Mouse (Mus musculus): ENCODE data around the gene Tekt3.

Tekt3 gene

DNA sequence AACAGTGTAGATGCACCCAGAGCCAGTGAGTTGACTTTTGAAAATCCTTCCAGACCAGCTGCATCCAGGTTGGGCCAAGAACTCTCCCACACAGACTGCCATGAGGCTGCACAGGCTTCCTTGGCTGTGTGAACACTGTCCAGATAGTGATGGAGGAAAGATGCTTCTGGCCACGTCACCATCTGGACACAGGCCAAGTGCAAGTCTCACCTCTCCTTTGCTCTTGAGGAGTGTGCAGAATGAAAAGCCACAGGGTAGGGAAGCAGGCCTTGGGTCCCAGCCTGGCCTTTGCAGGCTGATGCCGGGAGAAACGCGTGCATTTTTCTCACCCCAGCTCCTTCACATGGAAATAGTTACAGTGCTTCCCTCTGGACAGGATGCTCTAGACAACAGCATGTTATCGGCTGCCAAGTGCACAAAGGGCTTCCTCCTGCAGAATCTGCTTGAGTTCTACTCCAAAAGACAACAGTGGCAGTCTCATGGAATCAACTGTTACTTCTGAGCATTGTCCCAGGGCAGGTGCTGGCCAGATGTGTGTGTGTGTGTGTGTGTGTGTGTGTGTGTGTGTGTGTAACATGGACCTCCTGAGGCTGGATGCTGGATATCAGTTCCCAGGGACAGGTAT is 64.5 kb downstream of the Tekt3 start:
- DNase-seq (ENCODE audit: low read depth, low spot score) = no peak

DNA sequence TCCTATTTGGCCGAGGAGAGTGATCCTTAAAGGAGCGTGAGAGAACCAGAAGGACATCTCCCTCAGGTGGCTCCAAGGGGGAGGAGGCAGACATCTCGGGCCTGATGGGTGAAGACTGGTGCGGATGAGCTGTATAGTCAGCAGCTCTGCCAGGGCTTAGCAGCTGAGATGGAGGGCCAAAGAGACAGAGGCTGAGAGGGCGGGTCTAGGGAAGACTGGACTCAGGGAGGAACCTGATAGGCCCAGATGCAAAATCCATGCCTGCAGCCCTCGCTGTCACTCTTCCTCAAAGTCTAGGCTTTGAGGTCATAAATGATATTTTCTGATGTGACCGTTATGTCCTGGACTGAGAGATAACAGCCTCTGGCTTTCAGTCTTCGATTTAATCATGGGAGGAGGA is 65.5 kb downstream of the Tekt3 start:
- DNase-seq (ENCODE audit: low read depth, low spot score) = no peak

DNA sequence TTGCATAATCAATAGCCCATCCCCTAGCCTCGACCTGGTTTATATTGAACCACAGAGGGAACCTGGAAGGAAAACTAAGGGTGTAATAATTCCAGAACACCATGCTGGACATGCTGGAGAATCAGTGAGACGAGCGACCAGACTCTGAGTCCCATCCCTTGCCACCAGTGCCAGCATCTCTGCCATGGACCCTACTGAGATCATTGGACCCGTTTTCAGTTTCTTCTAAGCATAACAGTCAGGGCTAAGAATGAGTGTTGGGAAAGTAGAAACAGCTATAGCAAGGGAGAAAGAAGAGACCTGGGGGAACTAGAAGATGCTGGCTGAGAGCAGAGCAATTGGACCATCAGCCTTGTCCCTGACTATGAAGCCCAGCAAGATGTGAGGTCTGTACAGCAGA is 66.1 kb downstream of the Tekt3 start:
- no peak for DNase-seq (ENCODE audit: low read depth, low spot score)

DNA sequence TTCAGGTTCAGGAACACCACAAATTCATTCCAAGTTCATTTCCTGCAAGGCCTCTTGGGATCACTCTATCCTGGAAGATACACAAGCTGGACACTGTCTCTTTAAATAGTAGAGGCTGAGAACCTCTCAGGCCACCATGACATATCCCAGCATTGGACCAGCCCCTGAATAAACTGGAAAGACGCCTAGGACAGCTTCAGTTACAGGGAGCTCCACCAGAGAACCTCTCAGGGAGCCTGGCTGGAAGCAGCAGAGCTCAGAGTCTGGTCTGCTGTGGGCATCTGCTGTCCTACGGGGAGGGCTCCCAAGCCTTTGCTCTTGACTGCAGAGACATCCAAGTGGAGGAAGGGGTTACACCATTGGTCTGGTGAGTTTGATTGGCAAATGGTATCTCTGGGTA is 67.3 kb downstream of the Tekt3 start, which contains the start of gene Pmp22:
Gene Pmp22 (plus strand): TSS at position 199 of the 400 bp plus-strand sequence.
- no peak for DNase-seq (ENCODE audit: low read depth, low spot score)

DNA sequence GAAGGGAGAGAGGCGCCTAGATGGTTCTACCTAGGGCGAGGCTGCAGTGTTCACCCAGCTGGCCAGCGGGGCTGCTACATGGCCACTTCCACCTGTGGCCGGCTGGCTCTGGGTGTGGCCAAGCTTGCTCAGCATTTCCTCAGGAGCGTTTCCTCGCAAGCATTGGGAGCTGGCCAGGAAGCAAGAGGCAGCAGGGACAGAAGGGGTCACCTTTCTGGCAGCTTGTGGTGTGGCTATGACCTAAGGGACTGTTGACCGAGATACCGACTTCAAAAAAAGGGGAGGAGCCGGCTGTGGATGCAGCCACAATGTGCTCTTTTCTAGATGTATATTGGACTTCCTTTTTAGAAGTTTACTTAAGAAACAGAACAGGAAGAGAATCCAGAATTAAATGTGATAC is 67.9 kb downstream of the Tekt3 start:
- DNase-seq (ENCODE audit: low read depth, low spot score) = no peak

DNA sequence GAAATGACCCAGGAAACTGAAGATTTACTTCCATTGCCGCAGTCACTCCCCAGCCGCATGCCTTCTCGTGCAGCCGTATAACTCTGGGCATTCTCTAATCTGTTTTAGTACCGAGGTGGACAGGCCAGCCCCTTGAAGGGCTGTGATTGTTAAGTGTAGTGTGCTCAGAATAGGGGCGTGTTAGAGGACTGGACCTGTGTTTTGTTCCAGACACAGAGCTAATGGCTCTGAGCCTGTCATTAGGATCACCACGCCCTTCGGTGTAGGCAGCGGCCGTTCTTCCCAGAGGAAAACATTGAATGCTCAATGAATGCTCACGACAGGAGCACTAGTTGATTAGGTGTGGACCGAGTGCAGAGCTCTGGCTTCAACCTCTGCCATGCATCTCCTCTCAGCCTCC is 68.4 kb downstream of the Tekt3 start:
- DNase-seq (ENCODE audit: low read depth, low spot score) = no peak

DNA sequence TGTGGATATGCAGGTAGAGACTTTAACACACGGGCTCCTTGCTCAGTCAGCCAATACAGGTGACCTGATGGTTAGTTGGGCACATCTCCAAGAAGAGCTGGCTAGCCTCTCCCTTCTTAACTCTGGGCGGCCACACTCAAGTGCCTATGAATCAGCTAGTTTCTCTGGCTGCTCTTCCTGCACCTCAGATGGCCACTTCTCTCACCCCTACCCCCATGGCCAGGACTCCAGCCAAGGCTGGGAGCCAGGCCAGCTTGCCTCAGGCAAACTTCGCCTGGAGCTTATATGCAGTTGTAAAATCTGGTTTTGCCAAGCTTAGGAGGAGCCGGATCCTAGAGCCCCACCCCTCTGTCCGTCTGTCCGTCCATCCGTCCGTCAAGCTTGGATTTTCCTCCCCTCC is 69.0 kb downstream of the Tekt3 start:
- no peak for DNase-seq (ENCODE audit: low read depth, low spot score)

DNA sequence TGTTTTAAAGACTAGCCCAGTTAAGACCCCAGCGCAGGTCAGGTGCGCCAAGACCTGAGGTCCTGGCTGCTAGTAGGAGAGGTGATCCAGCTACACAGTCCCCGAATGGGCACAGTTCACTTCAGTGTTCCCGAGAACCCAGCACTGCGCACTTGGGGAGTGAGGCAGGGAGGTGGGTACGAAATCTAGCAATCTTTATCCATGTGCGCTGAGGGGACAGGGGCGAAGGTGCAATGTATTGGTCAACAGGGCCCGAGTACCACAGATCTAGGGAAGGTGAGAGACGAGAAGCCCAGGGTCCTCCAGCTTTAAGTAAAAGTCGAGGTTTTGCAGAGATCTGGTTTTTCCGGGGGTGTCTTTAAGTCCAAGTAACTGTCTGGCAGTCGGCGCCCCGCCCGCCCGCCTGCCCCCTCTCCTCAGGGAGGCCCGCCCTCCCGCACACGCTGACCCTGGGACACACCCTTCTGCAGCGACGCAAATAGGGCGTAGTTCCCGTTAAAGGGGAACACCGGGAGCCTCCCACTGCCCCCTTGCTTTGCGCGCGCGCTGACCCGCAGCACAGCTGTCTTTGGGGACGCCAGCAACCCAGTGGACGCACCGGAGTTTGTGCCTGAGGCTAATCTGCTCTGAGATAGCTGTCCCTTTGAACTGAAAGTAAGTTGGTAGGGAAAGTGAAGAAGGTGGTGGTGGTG is 69.7 kb downstream of the Tekt3 start:
- DNase-seq (ENCODE audit: low read depth, low spot score) = no peak

DNA sequence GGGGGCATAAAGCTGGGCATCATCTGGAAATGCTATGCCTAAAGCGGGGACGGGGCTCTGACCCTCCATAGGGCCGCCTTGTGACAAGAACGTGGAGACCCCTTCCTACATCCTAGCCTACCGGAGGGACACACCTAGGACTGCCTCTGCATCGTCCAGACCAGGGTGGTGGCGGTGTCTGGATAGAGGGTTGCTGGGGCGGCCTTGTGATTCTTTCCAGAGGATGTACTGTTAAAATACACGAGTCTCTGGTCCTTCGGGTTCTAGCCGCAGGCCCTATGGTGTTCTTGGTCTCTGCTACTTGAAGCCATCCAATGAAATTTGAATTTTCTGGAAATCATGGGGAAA is 70.2 kb downstream of the Tekt3 start:
- DNase-seq (ENCODE audit: low read depth, low spot score) = no peak

DNA sequence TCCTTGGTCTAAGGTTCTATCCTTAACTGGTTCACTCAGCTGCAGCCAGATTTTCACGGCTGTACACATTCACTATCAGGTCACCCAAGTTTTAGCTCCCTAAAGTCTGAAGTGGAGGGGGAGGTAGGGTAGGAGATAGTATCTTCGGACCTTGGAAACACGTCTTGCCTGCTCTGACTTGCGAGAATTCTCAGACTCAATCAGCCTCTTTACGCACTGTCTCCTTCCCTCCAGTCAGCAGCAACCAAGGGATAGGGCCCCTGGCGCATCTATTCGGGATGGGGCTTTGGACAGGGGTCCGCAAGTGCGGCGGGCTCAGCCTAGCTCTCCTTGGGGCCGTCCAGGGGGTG is 70.7 kb downstream of the Tekt3 start:
- DNase-seq (ENCODE audit: low read depth, low spot score) = no peak

DNA sequence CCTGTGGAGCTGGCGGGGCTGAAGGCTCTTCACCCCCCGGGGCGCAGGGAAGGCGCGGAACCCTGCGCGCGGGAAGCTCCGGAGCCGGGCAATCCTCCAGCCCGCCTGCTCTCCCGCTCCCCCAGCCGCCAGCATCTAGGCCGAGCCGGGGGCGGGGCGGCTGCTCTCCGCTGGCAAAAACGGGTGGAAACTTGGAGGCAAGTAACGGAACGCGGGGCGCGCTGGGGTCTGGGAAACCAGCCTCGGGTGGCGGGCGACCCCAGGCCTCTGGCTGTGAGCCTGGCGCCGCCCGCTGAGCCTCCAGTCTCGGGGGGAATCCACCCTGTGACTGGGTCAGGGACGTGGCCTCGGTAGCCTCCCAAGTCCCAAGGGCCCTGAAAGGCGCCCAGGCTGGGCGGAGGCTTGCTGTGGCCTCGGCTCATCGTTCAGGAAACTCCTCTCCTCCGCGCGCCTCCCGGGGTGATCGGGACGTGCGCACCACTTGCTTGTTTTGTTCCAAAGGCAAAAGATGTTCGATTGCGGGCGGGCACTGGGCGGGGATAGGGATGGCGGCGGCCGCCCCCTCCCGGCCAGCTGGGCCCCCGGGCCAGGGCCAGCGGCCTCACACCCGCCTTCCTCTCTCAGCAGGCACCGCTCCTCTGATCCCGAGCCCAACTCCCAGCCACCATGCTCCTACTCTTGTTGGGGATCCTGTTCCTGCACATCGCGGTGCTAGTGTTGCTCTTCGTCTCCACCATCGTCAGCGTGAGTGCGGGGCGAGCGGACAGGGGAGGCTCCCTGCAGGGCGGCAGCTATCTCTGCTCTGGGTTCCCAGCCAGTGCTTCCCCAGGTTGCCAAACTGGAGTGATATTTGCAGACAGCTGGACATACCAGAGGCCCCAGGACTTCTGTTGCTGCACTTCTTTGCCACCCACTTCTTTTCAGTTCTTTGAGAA is 71.3 kb downstream of the Tekt3 start:
- DNase-seq (ENCODE audit: low read depth, low spot score) = no peak

DNA sequence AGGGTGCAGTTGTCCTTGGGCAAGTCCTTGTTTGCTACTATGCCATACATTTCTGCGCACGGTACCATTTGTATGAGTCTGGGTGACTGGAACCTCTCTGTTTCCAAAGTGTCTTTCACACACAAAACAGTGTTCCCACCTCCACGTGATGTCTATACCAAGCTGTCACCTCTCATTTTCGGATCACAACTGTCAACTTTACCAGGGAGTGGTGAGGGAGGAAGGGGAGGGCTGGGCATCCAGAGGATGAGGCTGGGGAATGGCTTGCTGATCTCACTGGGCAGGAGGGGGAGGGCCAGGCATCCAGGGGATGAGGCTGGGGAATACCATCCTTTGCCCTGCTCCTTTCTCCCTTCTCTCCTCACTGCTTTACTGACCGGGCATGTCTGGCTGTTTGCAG is 72.6 kb downstream of the Tekt3 start:
- no peak for DNase-seq (ENCODE audit: low read depth, low spot score)

DNA sequence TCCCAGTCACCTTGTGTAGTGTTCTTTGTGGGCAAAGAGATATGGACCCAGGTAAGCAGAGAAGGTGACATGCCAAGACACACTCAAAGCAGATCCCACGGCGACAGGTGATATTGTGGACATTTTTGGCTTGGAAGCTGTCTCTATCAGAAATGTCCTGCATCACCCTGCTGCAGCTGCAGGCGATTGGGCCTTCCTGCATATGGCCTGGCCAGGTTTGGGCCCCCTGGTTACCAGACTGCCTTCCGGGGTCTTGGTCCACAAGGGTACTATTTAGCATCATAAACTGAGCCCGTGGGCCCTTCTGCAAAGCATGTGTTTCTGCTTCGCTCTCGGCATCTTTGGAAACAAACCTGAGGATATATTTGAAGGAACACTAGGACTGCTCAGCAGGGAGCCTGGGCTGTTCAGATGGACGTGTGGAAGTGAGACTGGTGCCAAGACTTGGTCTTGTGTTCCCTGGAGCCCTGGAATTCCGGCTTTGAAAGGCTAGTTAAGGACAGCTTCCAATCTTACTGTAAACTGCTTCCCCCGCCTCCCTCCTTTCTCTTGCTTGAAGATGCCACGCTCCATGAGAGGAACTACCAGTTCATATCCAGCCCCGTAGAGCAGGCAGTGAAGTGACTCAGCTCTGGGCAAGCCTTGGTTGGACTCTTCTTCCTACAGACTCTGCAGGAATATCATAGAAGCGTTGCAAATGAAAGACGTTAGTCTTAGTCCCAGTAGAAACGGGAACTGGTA is 73.5 kb downstream of the Tekt3 start:
- no peak for DNase-seq (ENCODE audit: low read depth, low spot score)

DNA sequence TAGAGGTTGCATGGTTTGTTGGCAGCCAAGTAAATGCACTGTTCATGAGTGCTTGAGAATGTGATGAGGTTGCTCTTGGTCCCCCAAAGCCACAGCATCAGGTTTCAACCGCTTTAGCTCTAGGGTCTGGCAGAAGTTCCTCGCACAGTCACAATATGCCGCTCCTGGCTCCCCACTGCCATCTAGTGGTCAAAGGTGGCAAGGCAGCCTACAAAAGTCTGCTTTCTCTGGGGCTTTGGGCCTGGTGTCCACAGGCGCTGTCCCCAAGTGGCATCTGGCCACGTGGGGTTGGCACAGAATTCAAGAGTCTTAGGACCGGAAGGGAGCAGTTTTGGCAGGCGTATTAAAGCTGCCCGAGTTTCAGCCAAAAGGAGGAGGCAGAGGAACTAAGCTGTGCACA is 74.2 kb downstream of the Tekt3 start:
- peak; percentile 90 for DNase-seq (ENCODE audit: low read depth, low spot score)

DNA sequence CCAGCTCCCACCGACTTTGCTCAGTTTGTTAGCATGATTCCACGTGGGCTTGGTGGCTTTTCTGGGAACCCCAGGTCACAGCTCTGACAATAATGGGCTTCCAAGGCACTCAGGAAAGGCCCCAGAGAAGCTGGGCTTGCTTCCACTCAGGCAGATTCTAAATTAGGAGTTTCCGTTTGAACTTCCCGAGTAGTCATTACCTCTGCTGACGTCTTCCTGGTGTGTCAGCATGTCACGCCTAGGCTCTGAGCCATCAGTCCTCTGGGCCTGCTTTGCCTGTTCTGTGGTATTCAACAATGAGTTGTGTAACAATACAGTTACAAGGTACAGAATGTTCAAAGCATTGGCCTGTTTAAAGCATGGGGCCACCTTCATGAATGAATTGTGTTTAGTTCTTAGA is 74.8 kb downstream of the Tekt3 start:
- DNase-seq (ENCODE audit: low read depth, low spot score) = no peak

DNA sequence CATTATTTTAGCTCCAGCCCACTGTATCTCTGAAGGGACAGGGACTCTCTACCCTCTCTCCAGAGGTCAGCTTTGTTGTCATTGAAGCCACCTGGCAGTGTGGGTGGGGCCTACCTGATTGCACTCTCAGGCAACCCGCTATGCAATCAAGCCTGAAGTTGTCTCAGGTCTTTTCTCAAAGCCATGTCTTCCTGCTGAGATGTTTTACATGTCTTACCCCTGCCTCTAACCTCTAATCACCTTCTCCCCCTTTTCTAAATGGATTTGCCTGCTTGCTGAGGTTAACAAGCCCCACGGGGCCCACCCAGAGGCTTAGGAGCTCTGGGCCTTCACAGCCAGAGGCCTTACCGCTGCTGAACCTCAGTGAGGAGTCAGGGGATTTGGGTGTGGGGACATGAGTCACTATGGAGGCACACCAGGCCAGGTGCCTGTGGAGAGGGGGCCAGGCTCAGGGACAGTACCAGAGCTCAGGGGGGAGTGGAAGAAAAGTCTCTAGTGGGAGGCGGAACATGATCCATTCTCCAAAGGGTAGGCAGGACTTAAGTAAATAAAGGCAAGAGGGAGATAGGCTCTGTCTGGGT is 75.5 kb downstream of the Tekt3 start:
- DNase-seq (ENCODE audit: low read depth, low spot score) = no peak

DNA sequence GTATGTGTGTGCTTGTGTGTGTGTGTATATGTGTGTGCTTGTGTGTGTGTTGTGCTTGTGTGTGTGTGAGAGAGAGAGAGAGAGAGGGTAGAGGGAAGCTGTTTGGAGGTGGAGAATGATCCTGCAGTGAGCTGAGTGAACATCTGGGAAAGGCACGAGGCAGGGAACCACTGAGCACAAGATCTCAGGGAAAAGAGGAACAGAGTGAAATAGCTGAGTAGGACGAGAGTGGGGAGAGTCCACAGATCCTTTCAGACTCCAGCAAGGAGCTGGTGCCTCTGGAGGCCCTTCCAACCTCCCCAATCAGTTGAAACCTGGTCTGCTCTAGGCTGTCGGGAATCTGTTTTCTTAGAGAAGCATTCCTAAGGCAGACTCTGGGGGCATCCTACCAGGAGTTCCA is 77.3 kb downstream of the Tekt3 start:
- no peak for DNase-seq (ENCODE audit: low read depth, low spot score)

DNA sequence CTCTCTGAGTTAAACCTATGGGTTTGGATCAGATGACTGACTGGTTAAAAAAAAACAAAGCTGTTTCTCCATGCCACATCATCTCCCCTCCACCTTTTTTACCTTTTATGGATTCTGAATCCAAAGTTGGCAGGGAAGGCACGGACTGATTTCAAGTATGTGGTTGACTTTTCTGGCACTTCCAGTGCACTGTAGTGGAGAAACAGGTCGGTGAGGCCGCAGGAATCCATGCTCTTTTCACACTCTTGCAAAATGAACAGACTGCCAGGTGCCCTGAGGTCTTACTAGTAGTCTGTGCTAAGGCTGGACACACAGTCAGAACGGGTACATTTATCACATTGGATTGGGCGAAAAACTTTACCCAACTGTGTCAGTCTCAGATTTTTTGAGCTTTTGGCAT is 80.9 kb downstream of the Tekt3 start:
- DNase-seq (ENCODE audit: low read depth, low spot score) = no peak

DNA sequence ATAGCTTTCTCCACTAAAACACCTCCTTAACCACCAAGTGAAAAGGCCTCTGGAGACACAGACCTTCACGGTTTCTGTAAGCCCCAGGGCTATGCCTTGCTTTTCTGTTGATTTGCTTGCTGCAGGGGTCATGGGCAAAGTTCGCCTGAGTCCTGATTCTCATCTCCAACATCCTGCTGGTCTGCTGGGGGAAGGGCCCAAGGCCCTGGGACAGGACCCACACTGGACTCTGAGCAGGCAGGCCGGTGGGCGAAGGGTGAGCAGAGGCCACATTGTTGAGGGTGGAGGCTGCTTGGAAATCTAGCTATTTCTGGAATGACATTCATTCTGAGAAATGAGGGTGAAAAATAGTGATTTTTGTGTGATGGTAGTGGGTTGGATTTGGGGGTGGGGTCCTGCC is 81.4 kb downstream of the Tekt3 start:
- DNase-seq (ENCODE audit: low read depth, low spot score) = no peak

DNA sequence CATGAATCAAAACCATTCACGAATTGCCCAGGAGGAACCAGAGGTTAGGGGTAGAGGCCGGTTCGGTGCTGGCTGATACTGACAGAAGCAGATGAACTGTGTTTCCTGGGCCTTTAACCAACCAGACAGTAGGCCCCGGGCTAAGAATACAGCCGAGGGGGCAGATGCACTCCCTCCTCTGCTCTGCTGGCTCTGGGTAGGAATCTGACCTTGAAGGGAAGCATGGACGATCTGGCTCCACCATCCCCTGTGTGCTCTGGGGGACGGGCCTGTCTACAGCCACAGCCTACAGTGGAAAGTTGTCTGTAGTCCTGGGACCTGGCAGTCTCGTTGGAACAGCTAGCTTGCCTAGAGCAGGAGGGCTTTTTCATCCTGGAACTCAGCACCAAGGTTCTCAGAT is 82.0 kb downstream of the Tekt3 start:
- DNase-seq (ENCODE audit: low read depth, low spot score) = no peak
